Mouse (Mus musculus) fat pad, adult 2 months (tissue): ENCODE data around the gene Thrap3.

Experiments used
- DNase-seq: peaks from one replicate; pipeline ENCODE4 v3.0.0-alpha.2; 2011; ENCODE audit warnings: low read depth, low spot score; ENCODE audit errors: extremely low read depth

Gene Thrap3

GRCm38 (mm10) chr4:126202303-126203181 is at the start of gene Thrap3:
Thrap3 (minus strand) TSS chr4:126202760.
- DNase-seq, result peak; percentile 74

GRCm38 (mm10) chr4:126251655-126252254 is 49.2 kb upstream of the Thrap3 start:
- DNase-seq, result no peak

GRCm38 (mm10) chr4:126250659-126251058 is 48.1 kb upstream of the Thrap3 start:
- DNase-seq, result no peak

GRCm38 (mm10) chr4:126248261-126248868 is 45.8 kb upstream of the Thrap3 start:
- DNase-seq, result no peak

- no peak for DNase-seq
Measured at GRCm38 (mm10) chr4:126246202-126246889, 43.8 kb upstream of the Thrap3 start.

- no peak for DNase-seq
Measured at GRCm38 (mm10) chr4:126242510-126242909, 40.0 kb upstream of the Thrap3 start.

GRCm38 (mm10) chr4:126241956-126242355 is 39.4 kb upstream of the Thrap3 start:
- DNase-seq, result no peak

- DNase-seq, result no peak
Measured at GRCm38 (mm10) chr4:126239862-126240475, 37.4 kb upstream of the Thrap3 start.

- DNase-seq, result no peak
Measured at GRCm38 (mm10) chr4:126237721-126238242, 35.2 kb upstream of the Thrap3 start.

- DNase-seq, result no peak
Measured at GRCm38 (mm10) chr4:126236467-126237280, 34.1 kb upstream of the Thrap3 start.

GRCm38 (mm10) chr4:126235191-126235590 is 32.6 kb upstream of the Thrap3 start:
- DNase-seq, result no peak

- DNase-seq, result no peak
Measured at GRCm38 (mm10) chr4:126234496-126235175, 32.1 kb upstream of the Thrap3 start.

GRCm38 (mm10) chr4:126233676-126234308 is 31.2 kb upstream of the Thrap3 start:
- no peak for DNase-seq

GRCm38 (mm10) chr4:126229900-126230299 is 27.3 kb upstream of the Thrap3 start:
- no peak for DNase-seq

- DNase-seq, result no peak
Measured at GRCm38 (mm10) chr4:126228144-126228543, 25.6 kb upstream of the Thrap3 start.

- DNase-seq, result no peak
Measured at GRCm38 (mm10) chr4:126227077-126227761, 24.7 kb upstream of the Thrap3 start.

- no peak for DNase-seq
Measured at GRCm38 (mm10) chr4:126226640-126227039, 24.1 kb upstream of the Thrap3 start.

GRCm38 (mm10) chr4:126222631-126223030 is 20.1 kb upstream of the Thrap3 start:
- no peak for DNase-seq
